Mouse (Mus musculus): ENCODE results near the gene Rnd3. TPM values are rescaled to one million over a fixed set of nuclear protein-coding genes. Genes with fewer than 3 reads are reported as not detected.
A peak's percentile ranks its signal among the peaks of the same experiment; 100 is the strongest.

The Rnd3 gene
- 155 and 255 TPM in 2 replicates for polyA plus RNA-seq (2016; fragmentation: Nextera tagmentation; extraction: Ambion mirVana)

DNA sequence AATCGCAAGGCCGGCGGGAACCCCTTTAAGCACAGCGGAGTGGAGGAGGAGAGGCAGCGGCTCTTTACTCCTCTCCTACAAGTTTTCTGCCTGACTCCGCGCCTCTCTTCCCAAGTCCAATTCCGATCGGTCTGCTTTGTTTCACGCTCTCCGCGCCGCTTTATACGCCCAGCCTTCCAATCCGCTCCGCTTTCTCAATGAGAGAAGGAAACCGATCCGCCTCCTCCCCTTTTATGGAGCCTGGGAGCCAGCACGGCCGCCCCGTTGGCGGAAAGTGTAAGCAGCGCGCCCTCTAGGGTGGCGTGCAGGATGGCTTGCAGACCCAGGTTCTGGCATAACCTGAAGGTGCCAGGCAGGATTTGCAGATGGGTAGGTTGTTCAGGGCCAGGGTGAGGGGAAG is at the start of gene Rnd3:
Rnd3 (minus strand) TSS at position 137 of the 400 bp plus-strand sequence.
- Histone ChIP-seq H3K4me3 (peak within 1 kb of the TSS; percentile 95), H3K9me3 (replicated peaks) (no peaks in the 10 kb centered on the region), H3K4me1 (peaks cover 26% of the 10 kb centered on the region), H3K36me3 (peaks cover 21% of the 10 kb centered on the region), H3K27me3 (ENCODE audit: low read depth, poor library complexity, severe bottlenecking) (no peaks in the 10 kb centered on the region), H3K27ac (replicated peaks) (peak within 1 kb of the TSS; percentile 97)
- WGBS = under 1% methylated on average over 25 of the region's 25 CpGs
- DNase-seq (ENCODE audit: low spot score) = peak; percentile 96

DNA sequence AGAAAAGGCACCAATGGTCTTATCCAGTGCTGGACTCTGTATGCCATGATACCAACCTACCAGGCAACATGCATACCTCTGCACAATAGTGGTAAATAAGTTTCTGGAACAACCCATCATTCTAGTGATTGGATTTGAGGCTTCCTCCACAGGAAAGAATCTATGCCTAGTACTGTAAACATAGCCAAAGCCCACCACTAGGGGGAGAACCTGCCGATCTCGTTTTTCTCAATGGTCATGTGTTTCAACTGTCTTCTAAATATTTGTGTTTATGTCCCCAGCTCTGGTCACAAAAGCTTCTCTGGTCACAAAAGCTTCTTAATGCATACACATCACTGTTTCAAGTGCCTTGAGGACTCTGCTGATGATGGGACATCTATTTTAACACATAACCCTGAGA is 43.4 kb upstream of the Rnd3 start:
- Histone ChIP-seq H3K4me1 (no peaks in the 10 kb centered on the region), H3K27me3 (ENCODE audit: low read depth, poor library complexity, severe bottlenecking) (no peaks in the 10 kb centered on the region), H3K27ac (replicated peaks) (no peak overlapping the region), H3K36me3 (no peaks in the 10 kb centered on the region), H3K9me3 (replicated peaks) (no peaks in the 10 kb centered on the region), H3K4me3 (no peak overlapping the region)
- DNase-seq (ENCODE audit: low spot score) = no peak
- 63% methylated on average over 2 of the region's 2 CpGs for WGBS

DNA sequence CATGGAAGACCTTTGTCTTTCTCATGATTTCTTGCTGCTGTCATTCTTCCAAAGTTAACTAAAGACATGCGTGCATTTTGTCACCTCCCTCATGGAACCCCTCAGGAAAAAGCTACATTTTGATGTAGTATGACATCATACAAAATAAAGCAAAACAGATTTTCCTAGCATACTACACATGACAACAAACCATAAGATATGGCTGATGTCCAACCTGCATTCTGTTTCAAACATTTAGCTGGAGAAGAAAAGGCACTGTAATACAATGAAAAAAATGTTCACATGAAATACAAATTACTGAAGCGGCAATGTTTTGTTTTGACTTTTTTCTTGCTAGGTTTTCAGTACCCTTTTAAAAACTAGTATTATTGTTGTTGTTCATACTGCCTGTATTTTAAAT is 36.9 kb upstream of the Rnd3 start:
- Histone ChIP-seq H3K4me1 (no peaks in the 10 kb centered on the region), H3K36me3 (no peaks in the 10 kb centered on the region), H3K27me3 (ENCODE audit: low read depth, poor library complexity, severe bottlenecking) (no peaks in the 10 kb centered on the region), H3K9me3 (replicated peaks) (no peaks in the 10 kb centered on the region), H3K27ac (replicated peaks) (no peak overlapping the region), H3K4me3 (no peak overlapping the region)
- no peak for DNase-seq (ENCODE audit: low spot score)
- WGBS = 94% methylated on average over 2 of the region's 2 CpGs

DNA sequence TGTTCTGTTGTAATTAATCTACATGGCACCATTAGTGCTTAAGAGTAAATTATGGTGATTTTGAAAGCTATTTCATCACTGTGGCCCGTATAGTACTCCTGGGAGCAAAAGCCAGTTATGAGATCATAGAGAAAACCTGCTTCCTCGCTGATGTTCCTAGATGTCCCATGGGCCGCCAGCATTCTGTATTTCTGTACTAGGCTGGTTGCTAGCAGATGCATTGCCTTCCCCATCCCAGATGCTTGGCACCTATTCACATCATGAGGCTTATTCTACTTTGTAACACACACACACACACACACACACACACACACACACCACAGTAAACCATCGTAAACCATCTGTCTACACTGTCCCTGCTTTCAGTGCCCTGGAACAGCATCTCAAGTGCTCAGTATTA is 34.1 kb upstream of the Rnd3 start:
- Histone ChIP-seq H3K4me1 (no peaks in the 10 kb centered on the region), H3K4me3 (no peak overlapping the region), H3K27ac (replicated peaks) (no peak overlapping the region), H3K9me3 (replicated peaks) (no peaks in the 10 kb centered on the region), H3K36me3 (no peaks in the 10 kb centered on the region), H3K27me3 (ENCODE audit: low read depth, poor library complexity, severe bottlenecking) (no peaks in the 10 kb centered on the region)
- WGBS = 92% methylated on average over 4 of the region's 4 CpGs
- DNase-seq (ENCODE audit: low spot score) = no peak

DNA sequence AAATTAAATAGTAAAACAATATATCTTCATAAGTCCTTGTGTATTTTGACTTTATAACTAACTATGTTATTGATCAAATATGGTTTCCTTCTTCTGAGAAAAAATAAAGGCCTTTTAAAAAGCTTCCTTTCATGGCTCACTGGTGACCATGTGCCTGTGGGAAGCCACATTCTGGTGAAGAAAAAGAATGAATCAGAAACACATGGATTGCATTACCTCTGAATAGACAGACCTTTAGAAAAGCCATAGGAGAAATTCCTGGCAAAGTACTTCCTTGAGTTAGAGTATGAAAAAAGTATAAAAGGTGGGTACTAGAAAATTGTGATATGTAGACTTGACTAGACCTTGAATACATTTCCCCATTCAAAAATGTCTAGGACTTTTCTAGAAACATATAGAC is 32.5 kb upstream of the Rnd3 start:
- no peak for DNase-seq (ENCODE audit: low spot score)
- H3K4me3 ChIP-seq = no peak overlapping the region
- no peaks in the 10 kb centered on the region for H3K9me3 ChIP-seq (replicated peaks)
- no peaks in the 10 kb centered on the region for H3K36me3 ChIP-seq
- no peaks in the 10 kb centered on the region for H3K27me3 ChIP-seq (ENCODE audit: low read depth, poor library complexity, severe bottlenecking)
- H3K4me1 ChIP-seq = no peaks in the 10 kb centered on the region
- no peak overlapping the region for H3K27ac ChIP-seq (replicated peaks)

DNA sequence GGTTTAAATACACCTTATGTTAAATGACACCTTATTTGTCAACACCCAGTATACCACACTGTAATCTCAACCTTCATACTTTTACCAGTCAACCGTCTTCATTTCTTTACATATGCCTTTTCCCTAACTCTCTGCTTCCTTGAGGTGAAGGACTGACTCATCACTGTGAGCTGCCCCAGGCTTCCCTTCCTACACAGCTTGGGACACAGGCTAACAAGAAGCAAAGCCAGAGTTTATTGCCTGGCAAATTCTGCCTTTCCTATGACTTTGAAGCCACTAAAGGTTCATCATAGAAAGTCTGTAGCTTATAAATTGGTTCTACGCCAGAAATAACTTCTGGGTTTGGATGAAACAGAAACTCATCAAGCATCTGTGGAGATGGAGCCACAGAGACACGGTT is 30.2 kb upstream of the Rnd3 start:
- whole genome bisulfite sequencing = 85% methylated on average over 3 of the region's 3 CpGs
- no peaks in the 10 kb centered on the region for H3K36me3 ChIP-seq
- H3K4me3 ChIP-seq = no peak overlapping the region
- H3K4me1 ChIP-seq = no peaks in the 10 kb centered on the region
- H3K9me3 ChIP-seq (replicated peaks) = no peaks in the 10 kb centered on the region
- H3K27ac ChIP-seq (replicated peaks) = no peak overlapping the region
- DNase-seq (ENCODE audit: low spot score) = no peak
- no peaks in the 10 kb centered on the region for H3K27me3 ChIP-seq (ENCODE audit: low read depth, poor library complexity, severe bottlenecking)

DNA sequence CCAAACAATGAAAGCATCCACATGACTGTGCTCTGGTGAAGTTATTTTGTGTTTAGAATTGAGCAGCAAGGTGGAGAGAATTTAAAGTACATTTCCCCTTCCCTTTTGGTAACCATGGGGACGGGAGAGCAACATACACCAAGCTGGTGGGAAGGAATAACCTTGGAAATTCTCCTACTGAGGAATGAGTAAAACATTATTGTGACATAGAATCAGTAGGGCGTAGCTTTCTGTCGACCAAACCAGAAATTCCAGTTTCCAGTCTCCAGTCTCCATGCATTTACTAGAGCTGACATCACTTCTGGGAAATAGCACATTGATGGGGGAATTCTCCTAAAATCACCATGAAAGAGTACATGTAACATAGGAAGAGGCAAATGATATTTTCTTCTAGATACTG is 28.7 kb upstream of the Rnd3 start:
- Histone ChIP-seq H3K36me3 (no peaks in the 10 kb centered on the region), H3K27me3 (ENCODE audit: low read depth, poor library complexity, severe bottlenecking) (no peaks in the 10 kb centered on the region), H3K27ac (replicated peaks) (no peak overlapping the region), H3K4me3 (no peak overlapping the region), H3K4me1 (no peaks in the 10 kb centered on the region), H3K9me3 (replicated peaks) (no peaks in the 10 kb centered on the region)
- 80% methylated on average over 3 of the region's 3 CpGs for WGBS
- no peak for DNase-seq (ENCODE audit: low spot score)

DNA sequence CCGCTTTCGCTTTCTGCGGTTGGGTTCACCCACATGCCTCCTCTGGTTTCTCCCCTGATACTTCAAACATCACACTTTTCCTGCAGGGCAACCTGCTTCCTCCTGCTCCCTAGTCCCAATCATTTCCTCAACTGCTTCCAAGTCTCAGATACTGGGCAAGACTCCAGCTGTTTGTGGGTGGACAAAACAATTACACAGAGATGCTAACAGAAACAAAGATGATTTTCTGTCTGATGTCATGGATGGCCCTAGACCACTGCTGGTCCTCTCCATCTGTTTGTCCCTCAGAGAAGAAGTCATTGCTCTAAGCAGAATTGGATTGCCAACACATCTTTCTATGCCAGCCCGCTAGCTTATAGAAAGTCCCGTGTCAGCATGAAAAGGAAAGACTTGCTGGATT is 26.4 kb upstream of the Rnd3 start:
- no peak overlapping the region for H3K4me3 ChIP-seq
- H3K27ac ChIP-seq (replicated peaks) = no peak overlapping the region
- 93% methylated on average over 5 of the region's 5 CpGs for WGBS
- no peaks in the 10 kb centered on the region for H3K36me3 ChIP-seq
- no peaks in the 10 kb centered on the region for H3K27me3 ChIP-seq (ENCODE audit: low read depth, poor library complexity, severe bottlenecking)
- H3K4me1 ChIP-seq = no peaks in the 10 kb centered on the region
- no peak for DNase-seq (ENCODE audit: low spot score)
- no peaks in the 10 kb centered on the region for H3K9me3 ChIP-seq (replicated peaks)

DNA sequence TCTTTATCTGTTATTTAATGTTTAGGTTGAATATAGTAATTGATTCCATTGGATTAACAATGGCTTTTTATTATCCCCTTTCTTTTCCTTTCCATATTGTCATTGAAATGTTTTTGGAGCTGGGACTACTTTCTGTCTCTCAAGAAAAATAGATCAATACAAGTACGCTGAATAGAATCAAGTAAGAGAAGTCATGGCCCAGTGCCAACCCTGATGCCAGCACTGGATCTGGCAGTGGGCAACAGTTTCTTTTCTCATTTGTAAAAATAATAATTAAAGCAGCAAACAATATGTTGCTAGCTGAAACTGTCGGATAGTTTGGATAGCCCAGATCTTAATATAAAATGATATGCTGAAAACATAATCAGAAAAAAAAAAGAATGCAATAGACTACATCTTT is 12.2 kb upstream of the Rnd3 start:
- WGBS = 89% methylated on average over 2 of the region's 2 CpGs

DNA sequence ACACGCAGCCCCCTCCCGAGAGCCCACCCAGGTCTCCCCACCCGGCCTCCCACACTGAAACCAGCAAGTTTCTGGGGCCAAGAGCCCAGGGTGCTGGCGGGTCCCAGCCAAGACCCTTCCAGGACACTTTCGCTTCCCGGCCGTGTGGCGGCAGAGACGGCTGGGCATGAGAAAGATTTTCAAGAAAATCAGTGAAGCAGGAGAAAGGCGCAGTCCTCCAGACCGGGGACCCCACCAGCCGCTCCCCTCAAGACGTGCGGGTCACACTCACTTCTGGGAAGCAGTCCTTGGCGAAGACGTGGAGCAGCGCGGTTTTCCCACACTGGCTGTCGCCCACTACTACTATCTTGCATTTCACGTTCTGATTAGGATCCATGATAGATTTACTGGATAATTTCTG is 457 bp downstream of the Rnd3 start:
- Histone ChIP-seq H3K27ac (replicated peaks) (peak overlapping the region; percentile 97), H3K36me3 (peaks cover 26% of the 10 kb centered on the region), H3K4me3 (peak overlapping the region; percentile 95), H3K27me3 (ENCODE audit: low read depth, poor library complexity, severe bottlenecking) (no peaks in the 10 kb centered on the region), H3K4me1 (peaks cover 31% of the 10 kb centered on the region), H3K9me3 (replicated peaks) (no peaks in the 10 kb centered on the region)
- under 1% methylated on average over 20 of the region's 20 CpGs for WGBS
- DNase-seq (ENCODE audit: low spot score) = peak; percentile 65

More for the DNA sequence above, 12.2 kb upstream of the Rnd3 start:
- Histone ChIP-seq H3K4me3 (no peak overlapping the region), H3K27me3 (ENCODE audit: low read depth, poor library complexity, severe bottlenecking) (no peaks in the 10 kb centered on the region), H3K36me3 (no peaks in the 10 kb centered on the region), H3K27ac (replicated peaks) (no peak overlapping the region), H3K4me1 (no peaks in the 10 kb centered on the region), H3K9me3 (replicated peaks) (no peaks in the 10 kb centered on the region)
- no peak for DNase-seq (ENCODE audit: low spot score)

DNA sequence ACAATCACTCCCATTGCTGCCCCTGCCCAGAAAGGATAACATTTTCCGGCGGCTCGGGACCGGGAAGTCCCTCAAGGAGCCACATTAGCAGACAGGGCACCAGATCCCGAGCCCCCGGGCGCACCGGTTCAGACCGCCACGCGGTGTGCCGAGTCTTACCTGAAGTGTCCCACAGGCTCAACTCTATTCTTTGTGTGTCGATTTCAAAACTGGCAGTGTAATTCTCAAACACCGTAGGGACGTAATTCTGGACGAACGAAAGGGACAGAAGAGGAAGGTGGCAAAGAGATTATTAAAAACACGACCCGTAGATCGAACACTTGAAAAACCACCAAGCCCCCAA is 875 bp downstream of the Rnd3 start:
- Histone ChIP-seq H3K27ac (replicated peaks) (peak overlapping the region; percentile 97), H3K36me3 (peaks cover 30% of the 10 kb centered on the region), H3K27me3 (ENCODE audit: low read depth, poor library complexity, severe bottlenecking) (no peaks in the 10 kb centered on the region), H3K4me3 (peak overlapping the region; percentile 95), H3K9me3 (replicated peaks) (no peaks in the 10 kb centered on the region), H3K4me1 (peaks cover 35% of the 10 kb centered on the region)
- DNase-seq (ENCODE audit: low spot score) = no peak
- WGBS = under 1% methylated on average over 20 of the region's 20 CpGs

DNA sequence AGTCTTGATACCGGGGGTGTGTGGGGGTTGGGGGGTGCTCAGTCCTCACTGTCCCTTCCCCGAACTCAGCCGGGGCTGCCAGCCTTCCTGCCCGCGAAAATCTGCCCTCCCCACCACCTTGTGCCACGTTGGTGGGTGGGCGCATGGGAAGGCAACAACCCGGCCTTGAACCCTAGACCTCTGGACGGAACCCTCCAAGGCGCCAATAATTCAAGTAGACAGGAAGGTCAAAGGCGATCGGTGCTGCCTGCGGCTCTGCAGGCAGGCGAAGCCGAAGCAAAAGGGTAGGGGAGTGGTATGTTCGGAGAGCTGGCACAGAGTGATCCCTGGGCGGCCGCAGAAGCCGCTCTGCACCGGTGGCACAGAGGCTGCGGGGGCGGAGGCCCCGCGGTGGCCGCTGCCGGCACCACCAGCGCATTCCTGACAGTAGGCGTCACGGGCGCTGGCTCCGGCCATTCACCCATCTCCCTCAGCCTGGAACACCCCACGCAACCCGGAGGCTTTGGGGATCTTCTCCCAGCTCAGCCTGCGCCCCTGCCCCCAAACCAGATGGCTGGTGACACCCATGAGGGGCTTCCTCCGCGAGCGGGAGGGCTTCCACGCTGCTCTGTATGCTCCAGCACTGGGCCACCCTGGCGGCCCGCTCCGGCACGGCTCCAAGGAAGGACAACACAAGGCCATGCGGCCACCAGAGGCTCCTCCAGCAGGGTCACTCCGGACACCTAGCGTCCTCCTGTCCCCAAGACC is 1.4 kb downstream of the Rnd3 start:
- Histone ChIP-seq H3K4me3 (peak overlapping the region; percentile 95), H3K27ac (replicated peaks) (peak overlapping the region; percentile 97), H3K9me3 (replicated peaks) (no peaks in the 10 kb centered on the region), H3K27me3 (ENCODE audit: low read depth, poor library complexity, severe bottlenecking) (no peaks in the 10 kb centered on the region), H3K4me1 (peaks cover 41% of the 10 kb centered on the region), H3K36me3 (peaks cover 36% of the 10 kb centered on the region)
- under 1% methylated on average over 45 of the region's 45 CpGs for WGBS
- DNase-seq (ENCODE audit: low spot score) = peak; percentile 83

DNA sequence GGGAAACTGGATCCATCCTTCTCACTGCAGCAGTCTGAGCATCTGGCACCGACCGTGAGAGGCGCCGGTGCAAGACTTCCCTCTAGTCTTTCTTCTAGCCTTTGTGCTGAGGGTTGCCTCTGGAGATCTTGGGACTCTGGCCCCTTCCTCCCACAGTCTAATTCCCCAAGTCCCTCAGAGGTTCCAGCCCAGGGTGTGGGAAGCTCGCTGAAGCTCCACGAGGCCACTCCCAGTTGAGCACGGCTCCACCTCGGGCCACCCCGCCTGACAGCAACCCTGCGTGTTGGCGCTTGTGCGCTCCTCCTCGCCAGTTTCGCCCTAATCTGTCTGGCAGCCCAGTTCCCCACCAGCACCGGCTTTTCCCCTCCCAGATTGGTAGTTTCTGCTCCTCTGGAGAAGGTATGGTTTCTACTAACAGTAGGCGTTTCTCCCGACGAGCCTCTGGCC is 2.0 kb downstream of the Rnd3 start:
- Histone ChIP-seq H3K27me3 (ENCODE audit: low read depth, poor library complexity, severe bottlenecking) (no peaks in the 10 kb centered on the region), H3K4me3 (peak overlapping the region; percentile 95), H3K36me3 (peaks cover 41% of the 10 kb centered on the region), H3K9me3 (replicated peaks) (no peaks in the 10 kb centered on the region), H3K27ac (replicated peaks) (peak overlapping the region; percentile 97), H3K4me1 (peaks cover 47% of the 10 kb centered on the region)
- under 1% methylated on average over 18 of the region's 18 CpGs for WGBS
- DNase-seq (ENCODE audit: low spot score) = peak; percentile 78
